ENCODE assay signal across 9 mouse cellular contexts in the genomic region with DNA sequence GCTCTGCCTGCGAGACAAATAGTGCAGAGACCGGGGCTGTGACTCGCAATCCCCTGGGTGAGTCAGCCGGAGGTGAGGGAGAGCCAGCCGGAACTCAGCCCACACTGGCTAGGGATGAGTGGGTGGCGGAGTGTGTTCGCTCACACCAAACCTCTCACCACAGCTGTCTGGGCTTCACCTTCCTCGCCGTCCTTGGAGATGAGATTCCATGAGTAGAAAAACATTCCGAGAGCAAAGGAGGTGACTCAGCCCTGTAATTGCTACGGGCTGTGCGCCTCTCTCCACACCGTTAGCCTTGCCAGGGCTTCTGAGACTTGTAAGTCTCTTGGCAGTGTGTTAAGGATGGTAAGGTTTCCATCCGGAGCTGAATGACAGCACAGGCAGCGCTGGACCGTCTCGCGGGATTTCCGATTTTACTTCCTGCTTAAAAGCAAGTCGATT.
DNase-seq lines count a peak whose midpoint lies in the region; ATAC-seq and TF ChIP-seq lines count a peak whose summit lies in the region.
"Had no signal": no experiment of that assay in that cellular context is flagged by ENCODE, and none has a peak within 500 bp of the region (broad histone marks: within the 10 kb centered on the region; RNA-seq: fewer than 3 reads in every experiment).

No protein-coding gene starts in this region.

- no peaks in the 10 kb centered on the region for H3K9me3 ChIP-seq in heart, embryonic 11.5 days (replicated peaks; ENCODE audit: control insufficient read depth, low read length)
- no peaks in the 10 kb centered on the region for H3K9me3 ChIP-seq in forebrain, embryonic 16.5 days (ENCODE audit: control insufficient read depth, low read length)

- H3K36me3 ChIP-seq in heart, embryonic 11.5 days (ENCODE audit: control insufficient read depth, insufficient read depth, low read length): no peaks in the 10 kb centered on the region
- no peaks in the 10 kb centered on the region for H3K36me3 ChIP-seq in forebrain, embryonic 16.5 days (ENCODE audit: control insufficient read depth, insufficient read depth)

- TF ChIP-seq CTCF in brain, embryonic 14.5 days (IDR thresholded peaks at IDR 0.05; ENCODE audit: borderline replicate concordance, extremely low read depth, insufficient read depth, insufficient read length): no peak

- H3K4me3 ChIP-seq in heart, embryonic 11.5 days (ENCODE audit: low read depth, low read length): no peak overlapping the region
- H3K4me3 ChIP-seq in forebrain, embryonic 16.5 days (replicated peaks; ENCODE audit: low read length): no peak overlapping the region

- intact Hi-C loops in left cerebral cortex, postnatal 4 days (cut with DNase I): no loop called here

- 0 out of 2 replicates have a peak, but pooled peaks have one; percentile 18 for ATAC-seq in heart, embryonic 11.5 days (replicated peaks; ENCODE audit: insufficient number of reproducible peaks, low FRiP score, low TSS enrichment)
- no peak for ATAC-seq in forebrain, embryonic 16.5 days
- ATAC-seq: liver, postnatal 0 days had no signal

- no peak for TF ChIP-seq POLR2A in brain, embryonic 14.5 days (IDR thresholded peaks at IDR 0.05; ENCODE audit: borderline replicate concordance, extremely low read depth, insufficient read depth, insufficient read length, poor library complexity, severe bottlenecking)

- H3K4me2 ChIP-seq in heart, embryonic 11.5 days: peak overlapping the region; percentile 16; the same call in 1 of the 2 replicates
- no peak overlapping the region for H3K4me2 ChIP-seq in forebrain, embryonic 16.5 days (ENCODE audit: low read length)

- 65% methylated on average over 20 of the region's 20 CpGs for WGBS in heart, embryonic 11.5 days (ENCODE audit: insufficient replicate concordance)
- 90% methylated on average over 20 of the region's 20 CpGs for WGBS in forebrain, embryonic 16.5 days

- no peak overlapping the region for H3K27ac ChIP-seq in heart, embryonic 11.5 days (ENCODE audit: low read depth, low read length)
- no peak overlapping the region for H3K27ac ChIP-seq in forebrain, embryonic 16.5 days (ENCODE audit: low read length)

- no peak overlapping the region for H3K9ac ChIP-seq in heart, embryonic 11.5 days (ENCODE audit: low read depth, low read length)
- H3K9ac ChIP-seq in forebrain, embryonic 16.5 days (replicated peaks; ENCODE audit: low read depth, low read length): no peak overlapping the region
- H3K9ac ChIP-seq: liver, postnatal 0 days had no signal

- H3K27me3 ChIP-seq in heart, embryonic 11.5 days (ENCODE audit: control insufficient read depth, insufficient read depth, low read length): no peaks in the 10 kb centered on the region
- no peaks in the 10 kb centered on the region for H3K27me3 ChIP-seq in forebrain, embryonic 16.5 days (replicated peaks; ENCODE audit: control insufficient read depth, insufficient read depth, low read length)

- DNase-seq in left cerebral cortex, adult 11 months (ENCODE audit: low spot score): peak; percentile 11
- no peak for DNase-seq in left cerebral cortex, postnatal 4 days
- peak; percentile 16 for DNase-seq in brain, embryonic 14.5 days (ENCODE audit: low read depth)
- peak; percentile 29 for DNase-seq in right cerebral cortex, postnatal 14 days
- no peak for DNase-seq in B cell, adult 2 months
- DNase-seq in spleen, postnatal 10 days (ENCODE audit: low spot score in 2 of 2): no peak
- DNase-seq: liver, postnatal 0 days had no signal

- no peaks in the 10 kb centered on the region for H3K4me1 ChIP-seq in heart, embryonic 11.5 days (ENCODE audit: control insufficient read depth, insufficient read depth, low read length)
- H3K4me1 ChIP-seq in forebrain, embryonic 16.5 days (replicated peaks; ENCODE audit: control insufficient read depth, insufficient read depth, low read length): no peaks in the 10 kb centered on the region

Comparison
In these comparisons a context has a peak if more than half of its experiments do, and no peak if none do; other contexts are left out.
1. DNase-seq: peak in left cerebral cortex, adult 11 months (single experiment), brain, embryonic 14.5 days (single experiment) and right cerebral cortex, postnatal 14 days (single experiment); none in left cerebral cortex, postnatal 4 days (single experiment), B cell, adult 2 months (0 of 2) and spleen, postnatal 10 days (0 of 2).